Mouse (Mus musculus) small intestine, adult 2 months (tissue): ENCODE results near the gene Olfr180.

Experiments used
- CTCF ChIP-seq: fragments of 200-500 bp; IDR thresholded peaks from 2 replicates; pipeline ENCODE4 v1.5.1; 2012; ENCODE audit warnings: low read depth, mild to moderate bottlenecking, control low read depth, inconsistent platforms, low read length, moderate library complexity, mixed read lengths; ENCODE audit not compliant: insufficient replicate concordance, insufficient read length; ENCODE audit errors: extremely low read depth
- POLR2A ChIP-seq: fragments of 200-500 bp; IDR thresholded peaks from 2 replicates; pipeline ENCODE4 v1.6.1; 2012; ENCODE audit warnings: low read depth, mild to moderate bottlenecking, control low read depth, inconsistent platforms, low read length, moderate library complexity

DNA sequence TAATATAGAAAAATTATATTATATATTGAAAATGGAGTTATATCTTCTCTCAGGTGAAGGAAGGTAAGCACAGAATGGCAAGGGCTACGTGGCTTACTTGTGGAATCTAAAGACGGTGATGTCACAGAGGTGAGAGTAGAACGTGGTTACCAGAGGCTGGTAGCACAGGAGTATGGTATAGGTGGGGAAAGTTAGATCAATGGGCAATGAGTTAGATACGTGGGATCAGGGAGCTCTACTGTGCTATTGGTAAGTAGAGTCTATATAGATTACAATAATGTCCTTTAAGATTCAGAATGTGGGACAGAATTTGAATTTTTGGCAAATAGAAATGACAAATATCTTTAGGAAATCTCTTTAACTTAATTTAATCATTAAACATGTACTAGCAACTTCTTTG is at the start of gene Olfr180:
- TF ChIP-seq CTCF (no peak), POLR2A (no peak)
